8 mouse cellular contexts compared by ENCODE assay signal in genomic region chr13:113865806-113866205, GRCm38 (mm10).
A peak's percentile ranks its signal among the peaks of the same experiment; 100 is the strongest.
DNase-seq lines count a peak whose midpoint lies in the region; ATAC-seq lines count a peak whose summit lies in the region.

No protein-coding gene starts in this region.

- peak; percentile 75 for DNase-seq in forebrain, embryonic 11.5 days (ENCODE audit: low spot score)
- peak; percentile 59 for DNase-seq in A20 (ENCODE audit: low read depth, low spot score)
- DNase-seq in adrenal gland, postnatal 14 days, result peak; percentile 84
- DNase-seq in kidney, postnatal 14 days, result peak; percentile 69
- DNase-seq in lung, adult 18-20 months, result peak; percentile 47 to 48
- DNase-seq in right cerebral cortex, postnatal 4 days, result peak; percentile 76

- 39% methylated on average over 7 of the region's 7 CpGs for WGBS in forebrain, embryonic 11.5 days
- WGBS in forebrain, embryonic 13.5 days, result 36% methylated on average over 7 of the region's 7 CpGs

- H3K4me3 ChIP-seq in forebrain, embryonic 11.5 days (ENCODE audit: low read depth, low read length), result no peak overlapping the region
- no peak overlapping the region for H3K4me3 ChIP-seq in forebrain, embryonic 13.5 days

- no peaks in the 10 kb centered on the region for H3K36me3 ChIP-seq in forebrain, embryonic 11.5 days (ENCODE audit: control insufficient read depth, insufficient read depth, low read length)
- no peaks in the 10 kb centered on the region for H3K36me3 ChIP-seq in forebrain, embryonic 13.5 days (ENCODE audit: poor library complexity, severe bottlenecking)

- no peak overlapping the region for H3K4me2 ChIP-seq in forebrain, embryonic 11.5 days (ENCODE audit: low read depth, low read length, severe bottlenecking)
- no peak overlapping the region for H3K4me2 ChIP-seq in forebrain, embryonic 13.5 days

- no peak for ATAC-seq in forebrain, embryonic 11.5 days (replicated peaks; ENCODE audit: low FRiP score)
- ATAC-seq in forebrain, embryonic 13.5 days, result no peak
- ATAC-seq in frontal cortex, adult (ENCODE audit: low TSS enrichment), result peak; percentile 62

- H3K9ac ChIP-seq in forebrain, embryonic 11.5 days (ENCODE audit: low read length), result no peak overlapping the region
- H3K9ac ChIP-seq in forebrain, embryonic 13.5 days, result no peak overlapping the region

- H3K27me3 ChIP-seq in forebrain, embryonic 11.5 days (ENCODE audit: control insufficient read depth, insufficient read depth, low read length), result no peaks in the 10 kb centered on the region
- H3K27me3 ChIP-seq in forebrain, embryonic 13.5 days, result no peaks in the 10 kb centered on the region

- H3K4me1 ChIP-seq in forebrain, embryonic 11.5 days (replicated peaks; ENCODE audit: control insufficient read depth, insufficient read depth, low read length), result no peaks in the 10 kb centered on the region
- H3K4me1 ChIP-seq in forebrain, embryonic 13.5 days, result peaks cover 7% of the 10 kb centered on the region

- no peaks in the 10 kb centered on the region for H3K9me3 ChIP-seq in forebrain, embryonic 11.5 days (ENCODE audit: control insufficient read depth, low read length)
- no peaks in the 10 kb centered on the region for H3K9me3 ChIP-seq in forebrain, embryonic 13.5 days (replicated peaks)

- no peak overlapping the region for H3K27ac ChIP-seq in forebrain, embryonic 11.5 days (ENCODE audit: low read depth, low read length)
- H3K27ac ChIP-seq in forebrain, embryonic 13.5 days, result no peak overlapping the region
